Mouse (Mus musculus): ENCODE data around the gene Nkain2. TPM values are rescaled to one million over a fixed set of nuclear protein-coding genes. Genes with fewer than 3 reads are reported as not detected.

Gene Nkain2
- polyA plus RNA-seq, 1 experiment, result not detected

GRCm38 (mm10) chr10:31868275-31868674 lies 1022.0 kb downstream of the Nkain2 start:
- Histone ChIP-seq H3K9me3 (replicated peaks; ENCODE audit: control insufficient read depth, insufficient read depth, low read length, poor library complexity, severe bottlenecking) (no peaks in the 10 kb centered on the region), H3K27me3 (ENCODE audit: control insufficient read depth, insufficient read depth, low read length, poor library complexity, severe bottlenecking) (no peaks in the 10 kb centered on the region), H3K9ac (ENCODE audit: low read depth, poor library complexity, severe bottlenecking) (no peak overlapping the region), H3K36me3 (ENCODE audit: control insufficient read depth, insufficient read depth, low read length, poor library complexity, severe bottlenecking) (no peaks in the 10 kb centered on the region), H3K4me3 (ENCODE audit: low read depth, low read length) (no peak overlapping the region), H3K4me1 (ENCODE audit: control insufficient read depth, insufficient read depth, low read length) (no peaks in the 10 kb centered on the region), H3K27ac (ENCODE audit: insufficient read depth, low read length) (no peak overlapping the region)
- TF ChIP-seq CTCF (IDR thresholded peaks at IDR 0.05; ENCODE audit: low read depth, low read length) (no peak), EP300 (IDR thresholded peaks at IDR 0.05; ENCODE audit: insufficient read depth, low read depth, low read length) (no peak)

- TF ChIP-seq POLR2A (IDR thresholded peaks at IDR 0.05; ENCODE audit: insufficient read depth, low read length) (no peak), CTCF (IDR thresholded peaks at IDR 0.05; ENCODE audit: low read depth, low read length) (no peak), EP300 (IDR thresholded peaks at IDR 0.05; ENCODE audit: insufficient read depth, low read depth, low read length) (no peak)
- H3K9me3 ChIP-seq (replicated peaks; ENCODE audit: control insufficient read depth, insufficient read depth, low read length, poor library complexity, severe bottlenecking), result no peaks in the 10 kb centered on the region
These were observed 1063.2 kb downstream of the Nkain2 start for GRCm38 (mm10) chr10:31827041-31827440.

GRCm38 (mm10) chr10:31812543-31812942 lies 1077.7 kb downstream of the Nkain2 start:
- Histone ChIP-seq H3K4me1 (ENCODE audit: control insufficient read depth, insufficient read depth, low read length) (no peaks in the 10 kb centered on the region), H3K27me3 (ENCODE audit: control insufficient read depth, insufficient read depth, low read length, poor library complexity, severe bottlenecking) (no peaks in the 10 kb centered on the region), H3K4me3 (ENCODE audit: low read depth, low read length) (no peak overlapping the region), H3K36me3 (ENCODE audit: control insufficient read depth, insufficient read depth, low read length, poor library complexity, severe bottlenecking) (no peaks in the 10 kb centered on the region), H3K9me3 (replicated peaks; ENCODE audit: control insufficient read depth, insufficient read depth, low read length, poor library complexity, severe bottlenecking) (0 out of 2 replicates have a peak, but pooled peaks cover under 1% of the 10 kb centered on the region), H3K9ac (ENCODE audit: low read depth, poor library complexity, severe bottlenecking) (no peak overlapping the region), H3K27ac (ENCODE audit: insufficient read depth, low read length) (no peak overlapping the region)
- TF ChIP-seq CTCF (IDR thresholded peaks at IDR 0.05; ENCODE audit: low read depth, low read length), result no peak
- no peak for TF ChIP-seq POLR2A (IDR thresholded peaks at IDR 0.05; ENCODE audit: insufficient read depth, low read length)
- no peak for TF ChIP-seq EP300 (IDR thresholded peaks at IDR 0.05; ENCODE audit: insufficient read depth, low read depth, low read length)

More at GRCm38 (mm10) chr10:31827041-31827440, 1063.2 kb downstream of the Nkain2 start:
- H3K27ac ChIP-seq (ENCODE audit: insufficient read depth, low read length), result no peak overlapping the region
- no peak overlapping the region for H3K4me3 ChIP-seq (ENCODE audit: low read depth, low read length)
- H3K9ac ChIP-seq (ENCODE audit: low read depth, poor library complexity, severe bottlenecking), result no peak overlapping the region
- no peaks in the 10 kb centered on the region for H3K27me3 ChIP-seq (ENCODE audit: control insufficient read depth, insufficient read depth, low read length, poor library complexity, severe bottlenecking)
- no peaks in the 10 kb centered on the region for H3K36me3 ChIP-seq (ENCODE audit: control insufficient read depth, insufficient read depth, low read length, poor library complexity, severe bottlenecking)
- H3K4me1 ChIP-seq (ENCODE audit: control insufficient read depth, insufficient read depth, low read length), result no peaks in the 10 kb centered on the region

GRCm38 (mm10) chr10:31742443-31743057 lies 1147.7 kb downstream of the Nkain2 start:
- H3K27me3 ChIP-seq (ENCODE audit: control insufficient read depth, insufficient read depth, low read length, poor library complexity, severe bottlenecking), result no peaks in the 10 kb centered on the region
- H3K9ac ChIP-seq (ENCODE audit: low read depth, poor library complexity, severe bottlenecking), result no peak overlapping the region
- no peak for TF ChIP-seq EP300 (IDR thresholded peaks at IDR 0.05; ENCODE audit: insufficient read depth, low read depth, low read length)
- TF ChIP-seq POLR2A (IDR thresholded peaks at IDR 0.05; ENCODE audit: insufficient read depth, low read length), result no peak
- TF ChIP-seq CTCF (IDR thresholded peaks at IDR 0.05; ENCODE audit: low read depth, low read length), result peak; percentile 75
- H3K4me1 ChIP-seq (ENCODE audit: control insufficient read depth, insufficient read depth, low read length), result no peaks in the 10 kb centered on the region
- H3K36me3 ChIP-seq (ENCODE audit: control insufficient read depth, insufficient read depth, low read length, poor library complexity, severe bottlenecking), result no peaks in the 10 kb centered on the region
- H3K4me3 ChIP-seq (ENCODE audit: low read depth, low read length), result no peak overlapping the region
- no peaks in the 10 kb centered on the region for H3K9me3 ChIP-seq (replicated peaks; ENCODE audit: control insufficient read depth, insufficient read depth, low read length, poor library complexity, severe bottlenecking)
- H3K27ac ChIP-seq (ENCODE audit: insufficient read depth, low read length), result no peak overlapping the region

GRCm38 (mm10) chr10:31728036-31728435 lies 1162.2 kb downstream of the Nkain2 start:
- Histone ChIP-seq H3K9me3 (replicated peaks; ENCODE audit: control insufficient read depth, insufficient read depth, low read length, poor library complexity, severe bottlenecking) (no peaks in the 10 kb centered on the region), H3K36me3 (ENCODE audit: control insufficient read depth, insufficient read depth, low read length, poor library complexity, severe bottlenecking) (no peaks in the 10 kb centered on the region), H3K27me3 (ENCODE audit: control insufficient read depth, insufficient read depth, low read length, poor library complexity, severe bottlenecking) (no peaks in the 10 kb centered on the region), H3K4me3 (ENCODE audit: low read depth, low read length) (no peak overlapping the region), H3K9ac (ENCODE audit: low read depth, poor library complexity, severe bottlenecking) (no peak overlapping the region), H3K27ac (ENCODE audit: insufficient read depth, low read length) (no peak overlapping the region), H3K4me1 (ENCODE audit: control insufficient read depth, insufficient read depth, low read length) (no peaks in the 10 kb centered on the region)
- TF ChIP-seq POLR2A (IDR thresholded peaks at IDR 0.05; ENCODE audit: insufficient read depth, low read length), result no peak
- no peak for TF ChIP-seq EP300 (IDR thresholded peaks at IDR 0.05; ENCODE audit: insufficient read depth, low read depth, low read length)
- no peak for TF ChIP-seq CTCF (IDR thresholded peaks at IDR 0.05; ENCODE audit: low read depth, low read length)

GRCm38 (mm10) chr10:31647270-31647669 lies 1243.0 kb downstream of the Nkain2 start:
- no peak overlapping the region for H3K27ac ChIP-seq (ENCODE audit: insufficient read depth, low read length)
- no peaks in the 10 kb centered on the region for H3K36me3 ChIP-seq (ENCODE audit: control insufficient read depth, insufficient read depth, low read length, poor library complexity, severe bottlenecking)
- H3K4me3 ChIP-seq (ENCODE audit: low read depth, low read length), result no peak overlapping the region
- H3K9ac ChIP-seq (ENCODE audit: low read depth, poor library complexity, severe bottlenecking), result no peak overlapping the region
- H3K27me3 ChIP-seq (ENCODE audit: control insufficient read depth, insufficient read depth, low read length, poor library complexity, severe bottlenecking), result no peaks in the 10 kb centered on the region
- TF ChIP-seq CTCF (IDR thresholded peaks at IDR 0.05; ENCODE audit: low read depth, low read length), result no peak
- TF ChIP-seq EP300 (IDR thresholded peaks at IDR 0.05; ENCODE audit: insufficient read depth, low read depth, low read length), result no peak
- no peak for TF ChIP-seq POLR2A (IDR thresholded peaks at IDR 0.05; ENCODE audit: insufficient read depth, low read length)
- H3K4me1 ChIP-seq (ENCODE audit: control insufficient read depth, insufficient read depth, low read length), result no peaks in the 10 kb centered on the region
- no peaks in the 10 kb centered on the region for H3K9me3 ChIP-seq (replicated peaks; ENCODE audit: control insufficient read depth, insufficient read depth, low read length, poor library complexity, severe bottlenecking)
